Mouse (Mus musculus): ENCODE measurements at regions not wholly inside any gene's neighbourhood (a gene's known extent, or its start where the extent isn't known, plus 50 kb on each side); places are given as distances from the start of the nearest gene placed in this dataset. TPM values are rescaled to one million over a fixed set of nuclear protein-coding genes. Genes with fewer than 3 reads are reported as not detected.

GRCm38 (mm10) chr17:45194786-45195281 is 238.7 kb downstream of the Cdc5l start:
- Histone ChIP-seq H3K27me3 (no peaks in the 10 kb centered on the region), H3K9ac (no peak overlapping the region), H3K4me2 (no peak overlapping the region), H3K36me3 (no peaks in the 10 kb centered on the region), H3K27ac (no peak overlapping the region), H3K4me1 (replicated peaks) (no peaks in the 10 kb centered on the region), H3K9me3 (replicated peaks) (no peaks in the 10 kb centered on the region), H3K4me3 (replicated peaks) (no peak overlapping the region)
- DNase-seq: no peak
- 49% methylated on average over 13 of the region's 13 CpGs for WGBS (ENCODE audit: insufficient replicate concordance)
- no peak for ATAC-seq (ENCODE audit: low read depth)

DNA sequence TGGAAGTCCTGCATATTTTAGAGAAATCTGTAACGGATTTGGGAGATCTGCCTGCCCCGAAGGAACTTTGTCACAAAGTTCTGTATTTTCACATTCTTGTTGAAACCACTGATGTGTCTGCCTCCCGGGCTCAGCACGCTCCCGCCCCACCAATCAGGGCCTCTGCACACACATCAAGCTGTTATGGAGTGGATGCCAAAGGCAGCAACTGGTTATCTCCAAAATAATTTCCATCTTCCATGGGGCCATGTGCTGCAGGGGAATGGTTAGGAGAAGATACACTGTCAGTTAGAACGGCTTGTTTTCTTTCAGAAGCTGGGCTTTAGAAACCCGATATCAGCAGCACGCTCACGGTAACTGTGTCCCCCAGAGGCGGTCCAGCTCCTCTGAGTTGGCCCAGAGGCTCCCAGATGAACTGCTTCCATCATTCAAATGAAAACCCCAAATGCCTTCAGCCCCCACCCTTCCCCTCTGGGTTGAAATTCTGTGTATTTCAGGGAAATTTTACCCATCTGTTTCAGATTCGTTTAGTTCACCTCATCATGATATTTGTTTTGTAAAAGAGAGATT is 240.0 kb downstream of the Cdc5l start:
- DNase-seq (no peak), ATAC-seq (ENCODE audit: low read depth) (no peak)
- WGBS (ENCODE audit: insufficient replicate concordance): 52% methylated on average over 11 of the region's 11 CpGs
- H3K36me3 ChIP-seq: no peaks in the 10 kb centered on the region
- no peak overlapping the region for H3K27ac ChIP-seq
- H3K27me3 ChIP-seq: no peaks in the 10 kb centered on the region
- no peak overlapping the region for H3K9ac ChIP-seq
- H3K4me2 ChIP-seq: no peak overlapping the region
- H3K4me1 ChIP-seq (replicated peaks): no peaks in the 10 kb centered on the region
- no peak overlapping the region for H3K4me3 ChIP-seq (replicated peaks)
- H3K9me3 ChIP-seq (replicated peaks): no peaks in the 10 kb centered on the region

GRCm38 (mm10) chr17:45187402-45187801 is 246.1 kb downstream of the Cdc5l start:
- Histone ChIP-seq H3K4me2 (no peak overlapping the region), H3K27me3 (no peaks in the 10 kb centered on the region), H3K36me3 (no peaks in the 10 kb centered on the region), H3K9ac (no peak overlapping the region), H3K4me3 (replicated peaks) (no peak overlapping the region), H3K9me3 (replicated peaks) (no peaks in the 10 kb centered on the region), H3K4me1 (replicated peaks) (no peaks in the 10 kb centered on the region), H3K27ac (no peak overlapping the region)
- 65% methylated on average over 7 of the region's 7 CpGs for WGBS (ENCODE audit: insufficient replicate concordance)
- ATAC-seq (ENCODE audit: low read depth) (no peak), DNase-seq (no peak)

DNA sequence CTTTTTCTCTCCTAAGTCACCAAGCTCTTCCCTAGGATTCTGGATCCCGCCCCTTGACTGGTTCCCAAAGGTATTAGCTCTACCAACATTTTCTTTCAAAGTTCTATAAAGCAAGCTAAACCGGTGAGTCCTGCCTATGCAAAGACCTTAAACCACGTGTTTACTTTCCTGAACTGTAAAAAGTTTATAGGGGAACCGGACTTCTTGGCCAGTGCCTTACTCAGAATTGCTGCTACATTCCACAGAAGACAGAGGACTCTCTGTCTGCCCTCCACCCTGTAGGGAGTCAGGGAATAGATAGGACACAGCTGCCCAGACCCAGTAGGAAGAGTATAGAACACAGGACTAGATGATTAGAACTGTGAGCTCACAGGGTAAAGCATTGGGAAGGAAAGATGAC is 257.2 kb downstream of the Cdc5l start:
- WGBS (ENCODE audit: insufficient replicate concordance): 48% methylated on average over 4 of the region's 4 CpGs
- DNase-seq: no peak
- no peak overlapping the region for H3K4me2 ChIP-seq

DNA sequence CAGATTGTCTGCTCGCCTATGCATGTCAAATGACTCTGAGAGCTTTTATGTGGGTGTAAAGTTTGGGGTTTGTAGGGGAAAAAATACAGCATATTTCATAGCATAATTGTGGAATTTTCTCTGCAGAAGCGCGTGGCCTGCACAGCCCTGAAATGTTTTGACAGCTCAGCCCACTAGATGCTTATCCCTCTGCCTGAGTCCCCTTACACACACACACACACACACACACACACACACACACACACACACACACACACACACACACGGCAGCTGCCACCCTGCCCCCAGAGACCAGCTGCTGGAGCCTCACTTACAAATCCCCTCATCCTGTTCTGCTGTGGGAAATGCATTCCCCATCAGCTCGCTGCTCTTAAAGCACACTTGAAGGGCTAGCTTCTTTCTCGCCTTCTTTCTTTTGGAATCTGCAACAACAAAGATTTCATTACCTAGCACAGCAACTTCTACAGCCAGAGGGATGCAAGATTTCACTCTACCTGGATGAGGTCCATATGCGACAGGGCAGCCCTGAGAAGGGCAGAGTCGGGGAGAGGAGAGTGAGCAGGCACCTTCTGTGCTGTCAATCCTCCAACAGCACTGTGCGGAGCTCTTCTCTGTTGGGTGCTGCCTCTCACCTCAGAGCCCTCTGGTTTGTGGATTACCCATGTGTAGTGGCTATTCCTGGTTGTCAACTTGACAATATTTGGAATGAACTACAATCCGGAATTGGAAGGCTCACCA is 264.1 kb downstream of the Cdc5l start:
- H3K27me3 ChIP-seq: no peaks in the 10 kb centered on the region
- H3K4me3 ChIP-seq (replicated peaks): no peak overlapping the region
- no peak for ATAC-seq (ENCODE audit: low read depth)
- no peak for DNase-seq
- WGBS (ENCODE audit: insufficient replicate concordance): 53% methylated on average over 10 of the region's 10 CpGs
- no peaks in the 10 kb centered on the region for H3K36me3 ChIP-seq
- no peaks in the 10 kb centered on the region for H3K9me3 ChIP-seq (replicated peaks)
- H3K27ac ChIP-seq: no peak overlapping the region
- H3K9ac ChIP-seq: no peak overlapping the region
- H3K4me2 ChIP-seq: no peak overlapping the region
- H3K4me1 ChIP-seq (replicated peaks): no peaks in the 10 kb centered on the region

More for the DNA sequence above, 257.2 kb downstream of the Cdc5l start:
- Histone ChIP-seq H3K27me3 (no peaks in the 10 kb centered on the region), H3K36me3 (no peaks in the 10 kb centered on the region), H3K9ac (no peak overlapping the region), H3K9me3 (replicated peaks) (0 out of 2 replicates have a peak, but pooled peaks cover 3% of the 10 kb centered on the region), H3K4me1 (replicated peaks) (no peaks in the 10 kb centered on the region), H3K4me3 (replicated peaks) (no peak overlapping the region), H3K27ac (no peak overlapping the region)
- no peak for ATAC-seq (ENCODE audit: low read depth)

Small RNA genes lying in the stretch of these regions (microRNA-seq; reads per million reads assigned to microRNA genes)
- gene Gm24979: not detected
